Mouse (Mus musculus) E14TG2a.4 (cell line): ENCODE data around the gene Pbld2.

Experiments used
- CTCF ChIP-seq: conservative IDR thresholded peaks from 2 replicates; pipeline ENCODE4 v1.5.1; 2014; ENCODE audit warnings: low read length
- NANOG ChIP-seq: IDR thresholded peaks from 2 replicates; pipeline ENCODE4 v1.6.1; 2014; ENCODE audit warnings: borderline replicate concordance, low read length, mixed read lengths
- POU5F1 ChIP-seq: IDR thresholded peaks from 2 replicates; pipeline ENCODE4 v1.6.1; 2014; ENCODE audit warnings: low read length, borderline replicate concordance

DNA sequence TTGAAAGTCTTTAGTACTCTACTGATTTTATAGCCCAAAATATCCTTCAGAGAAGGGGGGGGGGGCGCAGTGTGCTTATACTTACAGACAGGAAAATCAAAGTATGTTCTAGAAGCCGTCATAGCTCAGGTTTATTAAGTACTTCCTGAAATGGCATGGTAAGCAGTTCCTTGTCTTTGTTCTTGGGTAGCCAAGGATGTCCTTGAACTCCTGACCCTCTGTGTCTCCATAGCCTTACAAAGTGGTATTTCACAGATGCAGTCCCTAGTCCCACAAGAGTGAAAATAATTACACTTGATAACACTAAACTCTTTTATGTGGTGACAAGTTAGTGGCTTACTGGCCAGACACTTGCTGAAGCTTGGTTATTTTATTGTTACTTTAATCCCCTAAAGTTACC, 901 bp downstream of the Pbld2 start:
- no peak for TF ChIP-seq CTCF
- TF ChIP-seq NANOG: no peak
- no peak for TF ChIP-seq POU5F1
